Mouse (Mus musculus) limb, embryonic 14.5 days (tissue): ENCODE measurements at regions not wholly inside any gene's neighbourhood (a gene's known extent, or its start where the extent isn't known, plus 50 kb on each side); places are given as distances from the start of the nearest gene placed in this dataset.
A peak's percentile ranks its signal among the peaks of the same experiment; 100 is the strongest.

ENCODE experiments used
- ATAC-seq: fragments of 200-750 bp; cut with Nextera tagmentation; 2 replicates; pipeline ENCODE4 v1.8.0; 2017; ENCODE audit warnings: low read depth, moderate number of reproducible peaks, moderate TSS enrichment; ENCODE audit not compliant: low FRiP score
- DNase-seq: peaks from one replicate; pipeline ENCODE4 v3.0.0-alpha.2; 2015; ENCODE audit warnings: low spot score
- H3K27ac ChIP-seq: fragments of 300-500 bp; sonication (generic); replicated peaks from 2 replicates; pipeline ENCODE4 v1.5.1; 2014; ENCODE audit warnings: low read depth, mild to moderate bottlenecking, low read length, moderate library complexity, mixed read lengths
- H3K27me3 ChIP-seq: fragments of 300-500 bp; sonication (generic); 2 replicates; pipeline ENCODE4 v1.6.1; 2014; ENCODE audit warnings: low read length, mixed read lengths; ENCODE audit not compliant: control insufficient read depth, insufficient read depth
- H3K36me3 ChIP-seq: fragments of 300-500 bp; sonication (generic); 2 replicates; pipeline ENCODE4 v1.6.1; 2014; ENCODE audit warnings: mild to moderate bottlenecking, low read length, moderate library complexity, mixed read lengths; ENCODE audit not compliant: control insufficient read depth, insufficient read depth
- H3K4me1 ChIP-seq: fragments of 300-500 bp; sonication (generic); 2 replicates; pipeline ENCODE4 v1.6.1; 2014; ENCODE audit warnings: antibody characterized with exemption, low read length, mixed read lengths; ENCODE audit not compliant: control insufficient read depth, insufficient read depth
- H3K4me2 ChIP-seq: fragments of 300-500 bp; sonication (generic); replicated peaks from 2 replicates; pipeline ENCODE4 v1.6.1; 2014; ENCODE audit warnings: low read depth, mild to moderate bottlenecking, low read length, moderate library complexity; ENCODE audit not compliant: severe bottlenecking
- H3K4me3 ChIP-seq: fragments of 300-500 bp; sonication (generic); replicated peaks from 2 replicates; pipeline ENCODE4 v1.5.1; 2014; ENCODE audit warnings: low read length
- H3K9ac ChIP-seq: fragments of 300-500 bp; sonication (generic); 2 replicates; pipeline ENCODE4 v1.6.1; 2014; ENCODE audit warnings: mild to moderate bottlenecking, low read depth, low read length, moderate library complexity; ENCODE audit not compliant: severe bottlenecking
- H3K9me3 ChIP-seq: fragments of 300-500 bp; sonication (generic); 2 replicates; pipeline ENCODE4 v1.6.1; 2016; ENCODE audit warnings: low read length; ENCODE audit not compliant: control insufficient read depth
- POLR2A ChIP-seq: fragments of 200-500 bp; IDR thresholded peaks from 2 replicates; pipeline ENCODE4 v1.8.0; 2012; ENCODE audit warnings: inconsistent platforms, mild to moderate bottlenecking, moderate library complexity, borderline replicate concordance; ENCODE audit not compliant: insufficient read depth, insufficient read length; ENCODE audit errors: extremely low read depth
- WGBS: fragments of 180-500 bp; shearing (Covaris S2); extraction: QIAGEN DNeasy Blood & Tissue Kit; methylation state at CpG from one replicate; pipeline ENCODE4 v1.1.7; 2014; 5-methylcytosine and 5-hydroxymethylcytosine counted together

GRCm38 (mm10) chr14:110276192-110276591 is 478.8 kb downstream of the Slitrk6 start:
- Histone ChIP-seq H3K4me3 (no peak overlapping the region), H3K27ac (no peak overlapping the region), H3K4me2 (no peak overlapping the region), H3K36me3 (no peaks in the 10 kb centered on the region), H3K27me3 (no peaks in the 10 kb centered on the region), H3K9ac (no peak overlapping the region), H3K9me3 (no peaks in the 10 kb centered on the region), H3K4me1 (no peaks in the 10 kb centered on the region)
- WGBS: 0% methylated on average over 1 of the region's 1 CpGs
- ATAC-seq (no peak), DNase-seq (peak; percentile 31)
- no peak for TF ChIP-seq POLR2A

- no peaks in the 10 kb centered on the region for H3K36me3 ChIP-seq
- no peak for ATAC-seq
- H3K4me2 ChIP-seq: no peak overlapping the region
- no peaks in the 10 kb centered on the region for H3K4me1 ChIP-seq
- DNase-seq: no peak
- WGBS: 72% methylated on average over 2 of the region's 2 CpGs
- H3K9me3 ChIP-seq: no peaks in the 10 kb centered on the region
- no peak overlapping the region for H3K27ac ChIP-seq
- TF ChIP-seq POLR2A: no peak
- H3K9ac ChIP-seq: no peak overlapping the region
- H3K27me3 ChIP-seq: no peaks in the 10 kb centered on the region
- no peak overlapping the region for H3K4me3 ChIP-seq
Measured at GRCm38 (mm10) chr14:110271270-110271669, 483.7 kb downstream of the Slitrk6 start.

- no peaks in the 10 kb centered on the region for H3K9me3 ChIP-seq
- H3K4me3 ChIP-seq: no peak overlapping the region
- DNase-seq (no peak), ATAC-seq (no peak)
- no peak overlapping the region for H3K27ac ChIP-seq
- no peak overlapping the region for H3K4me2 ChIP-seq
- no peak overlapping the region for H3K9ac ChIP-seq
- TF ChIP-seq POLR2A: no peak
- H3K4me1 ChIP-seq: no peaks in the 10 kb centered on the region
- H3K27me3 ChIP-seq: no peaks in the 10 kb centered on the region
- no peaks in the 10 kb centered on the region for H3K36me3 ChIP-seq
- 61% methylated on average over 1 of the region's 1 CpGs for WGBS
Measured at GRCm38 (mm10) chr14:110244466-110244865, 510.5 kb downstream of the Slitrk6 start.

- no peak overlapping the region for H3K9ac ChIP-seq
- H3K27me3 ChIP-seq: no peaks in the 10 kb centered on the region
- no peaks in the 10 kb centered on the region for H3K9me3 ChIP-seq
- H3K4me1 ChIP-seq: no peaks in the 10 kb centered on the region
- no peak overlapping the region for H3K4me3 ChIP-seq
- ATAC-seq (no peak), DNase-seq (no peak)
- H3K4me2 ChIP-seq: no peak overlapping the region
- WGBS: 70% methylated on average over 2 of the region's 2 CpGs
- H3K36me3 ChIP-seq: no peaks in the 10 kb centered on the region
- TF ChIP-seq POLR2A: no peak
- H3K27ac ChIP-seq: no peak overlapping the region
Measured at GRCm38 (mm10) chr14:110243549-110243948, 511.4 kb downstream of the Slitrk6 start.

- H3K9ac ChIP-seq: no peak overlapping the region
- WGBS: 85% methylated on average over 2 of the region's 2 CpGs
- no peak overlapping the region for H3K4me2 ChIP-seq
- no peaks in the 10 kb centered on the region for H3K4me1 ChIP-seq
- no peak overlapping the region for H3K27ac ChIP-seq
- ATAC-seq (no peak), DNase-seq (no peak)
- no peaks in the 10 kb centered on the region for H3K9me3 ChIP-seq
- TF ChIP-seq POLR2A: no peak
- no peak overlapping the region for H3K4me3 ChIP-seq
- H3K36me3 ChIP-seq: no peaks in the 10 kb centered on the region
- H3K27me3 ChIP-seq: no peaks in the 10 kb centered on the region
Measured at GRCm38 (mm10) chr14:110238800-110239199, 516.1 kb downstream of the Slitrk6 start.
